8 mouse cellular contexts compared by ENCODE assay signal in the genomic region with DNA sequence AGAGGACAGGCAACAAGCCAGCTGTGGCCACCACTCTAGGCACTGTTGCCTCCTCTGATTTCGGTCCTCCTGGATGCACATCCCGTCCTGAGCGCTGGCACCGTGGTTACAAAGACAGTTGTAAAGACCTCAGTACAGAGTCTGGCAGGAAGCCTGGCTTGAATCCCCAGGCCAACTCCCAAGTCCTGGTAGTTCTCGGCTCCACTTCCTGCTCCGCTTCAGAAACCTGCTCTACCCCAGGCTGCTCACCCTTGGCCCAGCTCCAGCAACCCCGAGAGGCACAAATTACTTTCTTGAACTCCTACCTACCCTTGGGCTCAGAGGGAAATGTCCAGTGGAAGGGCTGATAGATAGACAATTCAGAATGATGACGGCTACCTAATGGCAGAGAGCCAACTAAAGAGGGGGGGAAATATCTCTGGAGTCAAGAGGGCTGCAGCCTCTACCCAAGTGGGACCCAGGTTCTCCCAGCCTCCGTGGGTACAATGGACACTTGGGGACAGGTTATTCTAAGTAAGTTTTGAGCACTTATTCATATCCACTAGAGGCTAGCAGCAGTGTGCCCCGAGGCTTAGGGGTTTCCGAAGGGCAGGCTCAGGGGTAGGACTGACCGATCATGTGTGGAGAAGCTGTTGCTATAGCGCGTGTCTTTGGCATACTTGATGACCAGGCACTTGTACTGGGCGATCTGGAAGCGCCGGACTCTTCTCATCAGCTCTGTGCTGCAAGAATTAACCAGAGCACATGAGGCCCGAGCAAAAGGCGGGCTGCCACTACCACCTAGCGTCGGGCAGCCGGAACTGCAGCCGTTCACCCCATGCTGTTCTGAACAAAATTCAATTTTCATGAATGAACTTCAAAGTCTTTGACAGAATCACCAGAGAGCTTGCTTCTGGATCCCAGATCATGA. TPM values are rescaled to one million over a fixed set of nuclear protein-coding genes. Genes with fewer than 3 reads are reported as not detected.
DNase-seq lines count a peak whose midpoint lies in the region; ATAC-seq and TF ChIP-seq lines count a peak whose summit lies in the region.

No protein-coding gene starts in this region.

- no peaks in the 10 kb centered on the region for H3K9me3 ChIP-seq in embryonic facial prominence, embryonic 12.5 days
- H3K9me3 ChIP-seq in limb, embryonic 13.5 days, result no peaks in the 10 kb centered on the region
- no peaks in the 10 kb centered on the region for H3K9me3 ChIP-seq in midbrain, embryonic 15.5 days

- TF ChIP-seq POLR2A in spleen, adult 2 months (IDR thresholded peaks at IDR 0.05; ENCODE audit: low read depth, low read length), result no peak

- 0 out of 2 replicates have a peak overlapping the region, but pooled peaks have one; percentile 92 for H3K27ac ChIP-seq in embryonic facial prominence, embryonic 12.5 days
- 0 out of 2 replicates have a peak overlapping the region, but pooled peaks have one; percentile 94 for H3K27ac ChIP-seq in limb, embryonic 13.5 days
- H3K27ac ChIP-seq in midbrain, embryonic 15.5 days, result no peak overlapping the region
- peak overlapping the region; percentile 3; the same call in 1 of the 2 replicates for H3K27ac ChIP-seq in spleen, adult 2 months (ENCODE audit: insufficient read depth, low read length)

- DNase-seq in urinary bladder, adult 18-20 months (ENCODE audit: low spot score in 2 of 2), result peak; percentile 67 to 78
- no peak for DNase-seq in urinary bladder, postnatal 10 days (ENCODE audit: low spot score)
- DNase-seq in heart, adult 18-20 months, result peak; percentile 89 to 91
- DNase-seq in kidney, adult 8-10 months, result peak; percentile 78 to 85
- peak; percentile 50 to 69 for DNase-seq in spleen, adult 2 months (ENCODE audit: low read depth in 1 of 2, low spot score in 2 of 2)

- H3K36me3 ChIP-seq in embryonic facial prominence, embryonic 12.5 days, result peaks cover 32% of the 10 kb centered on the region
- H3K36me3 ChIP-seq in limb, embryonic 13.5 days, result peaks cover 41% of the 10 kb centered on the region
- H3K36me3 ChIP-seq in midbrain, embryonic 15.5 days (replicated peaks), result no peaks in the 10 kb centered on the region
- peaks cover 12% of the 10 kb centered on the region for H3K36me3 ChIP-seq in spleen, adult 2 months (ENCODE audit: control insufficient read depth, insufficient read depth, low read length)

- no peaks in the 10 kb centered on the region for H3K27me3 ChIP-seq in embryonic facial prominence, embryonic 12.5 days
- H3K27me3 ChIP-seq in limb, embryonic 13.5 days, result no peaks in the 10 kb centered on the region
- H3K27me3 ChIP-seq in midbrain, embryonic 15.5 days (replicated peaks), result no peaks in the 10 kb centered on the region
- no peaks in the 10 kb centered on the region for H3K27me3 ChIP-seq in spleen, adult 2 months (ENCODE audit: control insufficient read depth, insufficient read depth, low read length)

- 25% methylated on average over 23 of the region's 23 CpGs for WGBS in embryonic facial prominence, embryonic 12.5 days
- 19% methylated on average over 23 of the region's 23 CpGs for WGBS in limb, embryonic 13.5 days
- 18% methylated on average over 23 of the region's 23 CpGs for WGBS in midbrain, embryonic 15.5 days
- 22% methylated on average over 23 of the region's 23 CpGs for WGBS in spleen, adult 2 months

- peak; percentile 44 for ATAC-seq in embryonic facial prominence, embryonic 12.5 days (ENCODE audit: insufficient number of reproducible peaks, insufficient read depth, low FRiP score, low TSS enrichment)
- ATAC-seq in limb, embryonic 13.5 days (ENCODE audit: low FRiP score, low read depth), result peak; percentile 65
- peak; percentile 84 for ATAC-seq in midbrain, embryonic 15.5 days (replicated peaks)

- peak; percentile 99 for TF ChIP-seq CTCF in spleen, adult 2 months (IDR thresholded peaks at IDR 0.05; ENCODE audit: extremely low read depth, insufficient read depth, insufficient read length, insufficient replicate concordance)

- H3K9ac ChIP-seq in embryonic facial prominence, embryonic 12.5 days, result peak overlapping the region; percentile 63
- H3K9ac ChIP-seq in limb, embryonic 13.5 days, result peak overlapping the region; percentile 82
- no peak overlapping the region for H3K9ac ChIP-seq in midbrain, embryonic 15.5 days

- peak overlapping the region; percentile 56 for H3K4me3 ChIP-seq in embryonic facial prominence, embryonic 12.5 days
- H3K4me3 ChIP-seq in limb, embryonic 13.5 days, result peak overlapping the region; percentile 63
- peak overlapping the region; percentile 36; the same call in 1 of the 2 replicates for H3K4me3 ChIP-seq in midbrain, embryonic 15.5 days
- H3K4me3 ChIP-seq in spleen, adult 2 months (ENCODE audit: extremely low read depth, insufficient read depth, insufficient read length), result peak overlapping the region; percentile 28; the same call in 1 of the 2 replicates

- peaks cover 41% of the 10 kb centered on the region for H3K4me1 ChIP-seq in embryonic facial prominence, embryonic 12.5 days
- peaks cover 64% of the 10 kb centered on the region for H3K4me1 ChIP-seq in limb, embryonic 13.5 days
- H3K4me1 ChIP-seq in midbrain, embryonic 15.5 days, result peaks cover 35% of the 10 kb centered on the region
- H3K4me1 ChIP-seq in spleen, adult 2 months (ENCODE audit: control insufficient read depth, insufficient read depth, insufficient read length), result peaks cover 27% of the 10 kb centered on the region; the same call in 1 of the 2 replicates

- peak overlapping the region; percentile 78 for H3K4me2 ChIP-seq in embryonic facial prominence, embryonic 12.5 days (replicated peaks)
- H3K4me2 ChIP-seq in limb, embryonic 13.5 days (replicated peaks), result peak overlapping the region; percentile 94
- H3K4me2 ChIP-seq in midbrain, embryonic 15.5 days, result peak overlapping the region; percentile 91

RNA-seq across cellular contexts. Expression of a gene that starts 1.4 kb away (rescaled TPM):
- 4.3 and 4.9 TPM in 2 replicates for polyA plus RNA-seq in embryonic facial prominence, embryonic 12.5 days (2016; fragmentation: Nextera tagmentation; extraction: Ambion mirVana)
- total RNA-seq in heart, adult 18-20 months (2021), result 1 to 10 TPM; 3.9 to 5.5 TPM
- 5.6 and 6.2 TPM in 2 replicates for polyA plus RNA-seq in limb, embryonic 13.5 days (2015; fragmentation: Nextera tagmentation; extraction: Ambion mirVana)
- 4.9 and 5.4 TPM in 2 replicates for polyA plus RNA-seq in midbrain, embryonic 15.5 days (2015; fragmentation: Nextera tagmentation; extraction: Ambion mirVana)
- 18.5 and 19.2 TPM in 2 replicates for polyA plus RNA-seq in spleen, adult 2 months (2012; rRNA removed)

RNA-seq across cellular contexts. Expression of a gene that starts 1.6 kb away (rescaled TPM):
- polyA plus RNA-seq in embryonic facial prominence, embryonic 12.5 days (2016; fragmentation: Nextera tagmentation; extraction: Ambion mirVana), result 117 and 129 TPM in 2 replicates
- 1 to 10 TPM; 1.4 to 1.7 TPM for total RNA-seq in heart, adult 18-20 months (2021)
- polyA plus RNA-seq in limb, embryonic 13.5 days (2015; fragmentation: Nextera tagmentation; extraction: Ambion mirVana), result 133 and 137 TPM in 2 replicates
- polyA plus RNA-seq in midbrain, embryonic 15.5 days (2015; fragmentation: Nextera tagmentation; extraction: Ambion mirVana), result 15.3 and 19.7 TPM in 2 replicates
- 61.6 and 68.4 TPM in 2 replicates for polyA plus RNA-seq in spleen, adult 2 months (2012; rRNA removed)

RNA-seq across cellular contexts. Expression of a gene that starts 14.8 kb away (rescaled TPM):
- 0.54 and 1.3 TPM in 2 replicates for polyA plus RNA-seq in embryonic facial prominence, embryonic 12.5 days (2016; fragmentation: Nextera tagmentation; extraction: Ambion mirVana)
- total RNA-seq in heart, adult 18-20 months (2021), result 1 to 10 TPM in 1 of 2 experiments, under 1 TPM in 1; 0.87 to 1.4 TPM
- polyA plus RNA-seq in limb, embryonic 13.5 days (2015; fragmentation: Nextera tagmentation; extraction: Ambion mirVana), result 0.60 and 0.72 TPM in 2 replicates
- 0.98 and 1.4 TPM in 2 replicates for polyA plus RNA-seq in midbrain, embryonic 15.5 days (2015; fragmentation: Nextera tagmentation; extraction: Ambion mirVana)
- 0.25 TPM in 1 of 2 replicates, not detected in the other for polyA plus RNA-seq in spleen, adult 2 months (2012; rRNA removed)

RNA-seq across cellular contexts. Expression of a gene that starts 14.8 kb away (rescaled TPM):
- 29.6 and 31.0 TPM in 2 replicates for polyA plus RNA-seq in embryonic facial prominence, embryonic 12.5 days (2016; fragmentation: Nextera tagmentation; extraction: Ambion mirVana)
- total RNA-seq in heart, adult 18-20 months (2021), result 100 to 1,000 TPM; 112 TPM
- polyA plus RNA-seq in limb, embryonic 13.5 days (2015; fragmentation: Nextera tagmentation; extraction: Ambion mirVana), result 38.4 and 39.5 TPM in 2 replicates
- polyA plus RNA-seq in midbrain, embryonic 15.5 days (2015; fragmentation: Nextera tagmentation; extraction: Ambion mirVana), result 15.8 and 18.4 TPM in 2 replicates
- polyA plus RNA-seq in spleen, adult 2 months (2012; rRNA removed), result 188 and 245 TPM in 2 replicates

RNA-seq across cellular contexts. Expression of a gene that starts 24.7 kb away (rescaled TPM):
- 312 and 318 TPM in 2 replicates for polyA plus RNA-seq in embryonic facial prominence, embryonic 12.5 days (2016; fragmentation: Nextera tagmentation; extraction: Ambion mirVana)
- total RNA-seq in heart, adult 18-20 months (2021), result under 1 TPM; 0.23 to 0.84 TPM
- polyA plus RNA-seq in limb, embryonic 13.5 days (2015; fragmentation: Nextera tagmentation; extraction: Ambion mirVana), result 307 and 322 TPM in 2 replicates
- 29.4 and 32.8 TPM in 2 replicates for polyA plus RNA-seq in midbrain, embryonic 15.5 days (2015; fragmentation: Nextera tagmentation; extraction: Ambion mirVana)
- polyA plus RNA-seq in spleen, adult 2 months (2012; rRNA removed), result 11.6 and 14.1 TPM in 2 replicates
